Mouse (Mus musculus): Measurements from ENCODE around the gene N4bp1. TPM values are rescaled to one million over a fixed set of nuclear protein-coding genes. Genes with fewer than 3 reads are reported as not detected.

N4bp1 gene
- polyA plus RNA-seq, 1 experiment from 2014 or later: 35.2 TPM

GRCm38 (mm10) chr8:86901972-86902371 lies 16.9 kb upstream of the N4bp1 start:
- ATAC-seq: peak; percentile 91
- no peak for DNase-seq (ENCODE audit: low read depth, low spot score)
- CTCF ChIA-PET: interaction anchor here (0.7 to 2.6 kb wide), 8 partner anchors 9 to 316 kb away, joined by 3 to 15 read pairs (median 6); no protein-coding TSS in a partner anchor
- H3K27me3 ChIP-seq: no peaks in the 10 kb centered on the region
- POLR2A ChIA-PET: interaction anchor here (0.7 kb wide), 1 partner anchor 13 kb away, joined by 4 read pairs; no protein-coding TSS in a partner anchor
- in situ Hi-C loops (cut with MboI; ENCODE audit: low pct_unique_long_range_greater_than_20kb): loop anchor here (10.0 kb wide), 2 partner anchors 177 to 257 kb away; no protein-coding TSS in a partner anchor
- TF ChIP-seq CTCF (IDR thresholded peaks at IDR 0.05): no peak

- ATAC-seq: no peak
- CTCF ChIA-PET: interaction anchor here (2.1 kb wide), 1 partner anchor 15 kb away, joined by 7 read pairs; no protein-coding TSS in a partner anchor
- POLR2A ChIA-PET: interaction anchor here (0.7 kb wide), 1 partner anchor 37 kb away, joined by 3 read pairs; no protein-coding TSS in a partner anchor
- no peaks in the 10 kb centered on the region for H3K27me3 ChIP-seq
- in situ Hi-C loops (cut with MboI; ENCODE audit: low pct_unique_long_range_greater_than_20kb): no loop called here
- no peak for DNase-seq (ENCODE audit: low read depth, low spot score)
- no peak for TF ChIP-seq CTCF (IDR thresholded peaks at IDR 0.05)
Measured at GRCm38 (mm10) chr8:86897726-86898419, 12.8 kb upstream of the N4bp1 start.

GRCm38 (mm10) chr8:86895390-86895789 lies 10.3 kb upstream of the N4bp1 start:
- ATAC-seq: no peak
- no peak for DNase-seq (ENCODE audit: low read depth, low spot score)
- no peak for TF ChIP-seq CTCF (IDR thresholded peaks at IDR 0.05)
- ChIA-PET POLR2A (no interaction called here), CTCF (no interaction called here)
- in situ Hi-C loops (cut with MboI; ENCODE audit: low pct_unique_long_range_greater_than_20kb): no loop called here
- H3K27me3 ChIP-seq: no peaks in the 10 kb centered on the region

- ChIA-PET POLR2A (no interaction called here), CTCF (no interaction called here)
- no peaks in the 10 kb centered on the region for H3K27me3 ChIP-seq
- TF ChIP-seq CTCF (IDR thresholded peaks at IDR 0.05): no peak
- in situ Hi-C loops (cut with MboI; ENCODE audit: low pct_unique_long_range_greater_than_20kb): no loop called here
- ATAC-seq: no peak
- no peak for DNase-seq (ENCODE audit: low read depth, low spot score)
Measured at GRCm38 (mm10) chr8:86894194-86894761, 9.2 kb upstream of the N4bp1 start.

- no peak for ATAC-seq
- POLR2A ChIA-PET: no interaction called here
- DNase-seq (ENCODE audit: low read depth, low spot score): no peak
Measured at GRCm38 (mm10) chr8:86893554-86893953, 8.5 kb upstream of the N4bp1 start.

GRCm38 (mm10) chr8:86891533-86891932 lies 6.5 kb upstream of the N4bp1 start:
- TF ChIP-seq CTCF (IDR thresholded peaks at IDR 0.05): no peak
- no peak for DNase-seq (ENCODE audit: low read depth, low spot score)
- in situ Hi-C loops (cut with MboI; ENCODE audit: low pct_unique_long_range_greater_than_20kb): no loop called here
- POLR2A ChIA-PET: interaction anchor here (0.7 to 0.9 kb wide), 2 partner anchors 72 to 122 kb away, joined by 3 to 5 read pairs; no protein-coding TSS in a partner anchor
- CTCF ChIA-PET: interaction anchor here (0.8 kb wide), 1 partner anchor 62 kb away, joined by 3 read pairs; no protein-coding TSS in a partner anchor
- H3K27me3 ChIP-seq: no peaks in the 10 kb centered on the region
- ATAC-seq: no peak

More at GRCm38 (mm10) chr8:86893554-86893953, 8.5 kb upstream of the N4bp1 start:
- in situ Hi-C loops (cut with MboI; ENCODE audit: low pct_unique_long_range_greater_than_20kb): no loop called here
- CTCF ChIA-PET: interaction anchor here (1.7 kb wide), 1 partner anchor 8 kb away, joined by 4 read pairs; no protein-coding TSS in a partner anchor
- TF ChIP-seq CTCF (IDR thresholded peaks at IDR 0.05): no peak
- H3K27me3 ChIP-seq: no peaks in the 10 kb centered on the region

- H3K27me3 ChIP-seq: no peaks in the 10 kb centered on the region
- in situ Hi-C loops (cut with MboI; ENCODE audit: low pct_unique_long_range_greater_than_20kb): no loop called here
- DNase-seq (ENCODE audit: low read depth, low spot score) (peak; percentile 67), ATAC-seq (peak; percentile 75)
- POLR2A ChIA-PET: interaction anchor here (1.2 kb wide), 1 partner anchor 143 kb away, joined by 5 read pairs; the partner anchor contains the start of genes Gm10638 and Siah1a
- CTCF ChIA-PET: interaction anchor here (1.4 to 1.5 kb wide), 2 partner anchors 21 to 68 kb away, joined by 4 to 5 read pairs; no protein-coding TSS in a partner anchor
- peak; percentile 66 for TF ChIP-seq CTCF (IDR thresholded peaks at IDR 0.05)
Measured at GRCm38 (mm10) chr8:86888058-86888939, 3.2 kb upstream of the N4bp1 start.

GRCm38 (mm10) chr8:86884067-86884466 lies 991 bp downstream of the N4bp1 start:
- ChIA-PET CTCF (interaction anchor here (1.0 kb wide), 1 partner anchor 298 kb away, joined by 3 read pairs; no protein-coding TSS in a partner anchor), POLR2A (interaction anchor here (1.0 to 1.5 kb wide), 3 partner anchors 10 to 248 kb away, joined by 3 to 5 read pairs (median 4); no protein-coding TSS in a partner anchor)
- no peaks in the 10 kb centered on the region for H3K27me3 ChIP-seq
- DNase-seq (ENCODE audit: low read depth, low spot score): no peak
- no peak for TF ChIP-seq CTCF (IDR thresholded peaks at IDR 0.05)
- ATAC-seq: no peak
- in situ Hi-C loops (cut with MboI; ENCODE audit: low pct_unique_long_range_greater_than_20kb): no loop called here

GRCm38 (mm10) chr8:86882568-86883478 lies 2.2 kb downstream of the N4bp1 start:
- ATAC-seq: no peak
- POLR2A ChIA-PET: interaction anchor here (1.3 to 1.5 kb wide), 3 partner anchors 9 to 137 kb away, joined by 3 to 7 read pairs (median 4); partner anchors contain the start of genes Gm10638 and Siah1a

More at GRCm38 (mm10) chr8:86882568-86883478, 2.2 kb downstream of the N4bp1 start:
- no peaks in the 10 kb centered on the region for H3K27me3 ChIP-seq
- CTCF ChIA-PET: interaction anchor here (0.7 to 1.5 kb wide), 3 partner anchors 16 to 297 kb away, joined by 3 to 7 read pairs (median 3); no protein-coding TSS in a partner anchor
- in situ Hi-C loops (cut with MboI; ENCODE audit: low pct_unique_long_range_greater_than_20kb): no loop called here
- DNase-seq (ENCODE audit: low read depth, low spot score): no peak
- no peak for TF ChIP-seq CTCF (IDR thresholded peaks at IDR 0.05)
